Mouse (Mus musculus) erythroblast, adult 5-6 weeks (primary cell): ENCODE measurements around the gene Icmt. TPM values are rescaled to one million over a fixed set of nuclear protein-coding genes. Genes with fewer than 3 reads are reported as not detected.

Experiments used
- ATAC-seq: replicated peaks from 2 replicates; pipeline ENCODE4 v1.8.0; 2016; ENCODE audit warnings: moderate number of reproducible peaks, mild to moderate bottlenecking, moderate TSS enrichment, inconsistent platforms; ENCODE audit not compliant: poor library complexity, low FRiP score, severe bottlenecking
- total RNA-seq, 2 experiments: library from RNA; stranded (forward) in 1 of 2; stranded (reverse) in 1 of 2; fragments of 150-400 nt in 1 of 2; fragments of 200-764, 138-1000 nt in 1 of 2; gene quantifications; 2 replicates each; pipeline versions ENCODE4 v1.2.3 to v1.2.4; 2015 to 2017; ENCODE audit warnings: low replicate concordance in 2 of 2

The Icmt gene
- total RNA-seq, 2 experiments from 2014 or later, result 3.7 to 5.8 TPM

- no peak for ATAC-seq
Measured at GRCm38 (mm10) chr4:152294188-152294929, 2.7 kb upstream of the Icmt start.

- ATAC-seq, result no peak
Measured at GRCm38 (mm10) chr4:152295916-152296315, 1.1 kb upstream of the Icmt start.

GRCm38 (mm10) chr4:152296371-152296770 is 656 bp upstream of the Icmt start:
- no peak for ATAC-seq

- no peak for ATAC-seq
Measured at GRCm38 (mm10) chr4:152298836-152299235, 1.8 kb downstream of the Icmt start.

- ATAC-seq, result no peak
Measured at GRCm38 (mm10) chr4:152300375-152300774, 3.3 kb downstream of the Icmt start.

- no peak for ATAC-seq
Measured at GRCm38 (mm10) chr4:152302012-152302411, 5.0 kb downstream of the Icmt start.

- no peak for ATAC-seq
Measured at GRCm38 (mm10) chr4:152303172-152303571, 6.1 kb downstream of the Icmt start.

- ATAC-seq, result no peak
Measured at GRCm38 (mm10) chr4:152304685-152305084, 7.7 kb downstream of the Icmt start.

GRCm38 (mm10) chr4:152305991-152306390 is 9.0 kb downstream of the Icmt start:
- ATAC-seq, result no peak

- ATAC-seq, result no peak
Measured at GRCm38 (mm10) chr4:152307542-152307941, 10.5 kb downstream of the Icmt start.

GRCm38 (mm10) chr4:152312186-152312585 is 15.2 kb downstream of the Icmt start:
- ATAC-seq, result no peak

GRCm38 (mm10) chr4:152313211-152313632 is 16.2 kb downstream of the Icmt start:
- no peak for ATAC-seq

- ATAC-seq, result no peak
Measured at GRCm38 (mm10) chr4:152313934-152314333, 16.9 kb downstream of the Icmt start.

- no peak for ATAC-seq
Measured at GRCm38 (mm10) chr4:152315498-152316213, 18.6 kb downstream of the Icmt start.

GRCm38 (mm10) chr4:152317631-152318033 is 20.6 kb downstream of the Icmt start:
- ATAC-seq, result no peak

- no peak; the same call in 1 of the 2 replicates for ATAC-seq
Measured at GRCm38 (mm10) chr4:152318517-152319234, 21.6 kb downstream of the Icmt start, which contains the start of gene Rnf207. Gene Rnf207, minus strand, starts transcription at chr4:152318993.

GRCm38 (mm10) chr4:152321464-152321863 is 24.4 kb downstream of the Icmt start:
- no peak for ATAC-seq

- ATAC-seq, result peak; percentile 28
Measured at GRCm38 (mm10) chr4:152324641-152325562, 27.9 kb downstream of the Icmt start.

- ATAC-seq, result peak; percentile 95
Measured at GRCm38 (mm10) chr4:152325574-152326411, 28.8 kb downstream of the Icmt start, which contains the start of gene Rpl22. Gene Rpl22, plus strand, starts transcription at chr4:152325742.
